Mouse (Mus musculus): ENCODE measurements around the gene Myt1l. TPM values are rescaled to one million over a fixed set of nuclear protein-coding genes. Genes with fewer than 3 reads are reported as not detected.

The Myt1l gene
- polyA plus RNA-seq, 1 experiment from 2014 or later = 228 TPM

DNA sequence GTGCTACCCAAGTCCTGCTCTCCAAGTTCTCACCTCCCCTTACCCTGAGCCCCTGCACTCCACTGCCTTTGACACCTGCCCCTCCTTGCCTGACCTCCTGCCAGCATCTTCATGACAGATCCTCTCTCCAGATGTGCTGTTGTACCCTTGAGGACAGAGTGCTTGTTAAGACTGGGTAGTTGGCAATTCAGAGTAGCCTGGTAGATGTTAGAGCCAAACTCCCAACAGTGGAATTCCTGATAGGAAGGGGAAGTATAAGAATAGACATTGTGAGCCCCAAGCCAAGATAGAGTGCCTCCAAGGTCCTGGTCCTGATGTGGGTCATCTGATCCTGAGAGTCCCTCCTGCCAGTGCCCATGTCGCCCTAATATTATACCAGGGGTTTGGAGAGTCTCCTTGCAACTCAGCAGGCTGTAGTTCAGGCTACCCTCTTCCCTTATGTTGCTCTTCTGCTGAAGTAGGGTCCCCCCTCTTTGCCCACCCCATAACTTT, 345.1 kb downstream of the Myt1l start:
- no peak overlapping the region for H3K9ac ChIP-seq (replicated peaks)
- no peak overlapping the region for H3K4me2 ChIP-seq
- H3K4me3 ChIP-seq (replicated peaks) = no peak overlapping the region
- H3K27me3 ChIP-seq (replicated peaks) = no peaks in the 10 kb centered on the region
- no peaks in the 10 kb centered on the region for H3K9me3 ChIP-seq (replicated peaks)
- peaks cover 5% of the 10 kb centered on the region; the same call in 1 of the 2 replicates for H3K36me3 ChIP-seq
- peak overlapping the region; percentile 92 for H3K27ac ChIP-seq (replicated peaks)
- 71% methylated on average over 1 of the region's 1 CpGs for WGBS
- no peak for ATAC-seq (ENCODE audit: low FRiP score)
- peaks cover 37% of the 10 kb centered on the region for H3K4me1 ChIP-seq

DNA sequence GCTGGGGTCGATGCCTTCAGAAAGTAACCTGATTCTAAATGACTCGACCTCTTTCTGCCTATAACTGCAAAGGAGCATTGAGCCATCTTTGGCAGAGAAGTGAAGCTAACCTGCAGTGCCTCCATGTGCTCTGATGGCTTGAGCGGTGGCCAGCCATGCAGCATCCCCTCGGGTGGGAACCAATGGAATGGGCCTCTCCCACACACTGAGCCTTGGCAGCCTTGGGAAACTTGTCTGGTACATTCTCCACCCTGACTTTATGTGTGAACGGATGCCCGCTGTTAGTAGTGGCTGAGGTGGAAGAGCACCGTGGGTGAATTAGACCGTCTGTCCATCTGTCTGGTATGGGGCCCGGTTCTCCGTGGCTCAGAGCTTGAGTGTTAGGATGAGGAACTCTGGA, 349.8 kb downstream of the Myt1l start:
- no peak for ATAC-seq (ENCODE audit: low FRiP score)
- Histone ChIP-seq H3K4me3 (replicated peaks) (no peak overlapping the region), H3K4me1 (peaks cover 23% of the 10 kb centered on the region), H3K36me3 (peaks cover 5% of the 10 kb centered on the region), H3K9me3 (replicated peaks) (no peaks in the 10 kb centered on the region), H3K27me3 (replicated peaks) (no peaks in the 10 kb centered on the region), H3K4me2 (no peak overlapping the region), H3K9ac (replicated peaks) (no peak overlapping the region), H3K27ac (replicated peaks) (no peak overlapping the region)
- WGBS = 91% methylated on average over 10 of the region's 10 CpGs

DNA sequence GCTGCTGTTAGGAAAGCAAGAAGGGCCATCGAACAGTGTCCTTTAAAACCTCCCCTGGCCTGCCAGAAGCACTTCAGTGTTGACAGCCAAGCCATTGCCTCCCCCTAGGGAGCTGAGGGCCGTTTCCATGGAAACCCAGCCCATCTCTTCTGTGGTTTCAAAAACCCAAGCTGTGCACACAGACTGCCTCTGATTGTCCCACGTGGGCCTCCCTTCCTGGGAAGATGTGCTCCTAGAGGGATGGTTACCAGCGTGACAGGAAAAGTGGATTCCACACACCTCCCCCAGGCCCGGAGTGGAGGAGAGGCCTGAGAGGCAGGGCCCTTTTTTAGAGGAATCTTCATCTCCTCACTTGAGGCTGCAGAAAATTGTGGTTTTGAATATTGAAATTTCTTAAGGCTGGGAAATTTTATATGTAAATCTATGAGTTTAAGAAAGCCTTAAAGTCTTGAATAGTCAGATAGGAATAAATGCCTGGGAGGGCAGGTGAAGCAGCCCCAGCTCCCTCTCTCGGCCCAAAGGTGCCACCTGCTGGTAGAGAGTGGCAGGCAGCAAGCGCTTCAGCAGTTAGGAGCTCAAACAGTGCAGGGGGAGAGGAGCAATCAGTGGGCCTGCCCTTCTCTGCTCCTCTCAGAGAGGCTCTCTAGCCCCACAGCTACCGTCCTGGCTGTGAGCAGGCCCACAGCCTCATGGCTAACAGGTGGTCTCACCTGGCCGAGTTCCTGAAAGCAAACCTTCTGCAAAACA, 354.9 kb downstream of the Myt1l start:
- H3K36me3 ChIP-seq = peaks cover 18% of the 10 kb centered on the region
- peaks cover 30% of the 10 kb centered on the region for H3K4me1 ChIP-seq
- H3K9me3 ChIP-seq (replicated peaks) = no peaks in the 10 kb centered on the region
- ATAC-seq (ENCODE audit: low FRiP score) = peak; percentile 81
- H3K4me2 ChIP-seq = peak overlapping the region; percentile 1; the same call in 1 of the 2 replicates
- H3K4me3 ChIP-seq (replicated peaks) = no peak overlapping the region
- H3K27me3 ChIP-seq (replicated peaks) = no peaks in the 10 kb centered on the region
- 8% methylated on average over 9 of the region's 9 CpGs for WGBS
- H3K9ac ChIP-seq (replicated peaks) = no peak overlapping the region
- H3K27ac ChIP-seq (replicated peaks) = peak overlapping the region; percentile 83

DNA sequence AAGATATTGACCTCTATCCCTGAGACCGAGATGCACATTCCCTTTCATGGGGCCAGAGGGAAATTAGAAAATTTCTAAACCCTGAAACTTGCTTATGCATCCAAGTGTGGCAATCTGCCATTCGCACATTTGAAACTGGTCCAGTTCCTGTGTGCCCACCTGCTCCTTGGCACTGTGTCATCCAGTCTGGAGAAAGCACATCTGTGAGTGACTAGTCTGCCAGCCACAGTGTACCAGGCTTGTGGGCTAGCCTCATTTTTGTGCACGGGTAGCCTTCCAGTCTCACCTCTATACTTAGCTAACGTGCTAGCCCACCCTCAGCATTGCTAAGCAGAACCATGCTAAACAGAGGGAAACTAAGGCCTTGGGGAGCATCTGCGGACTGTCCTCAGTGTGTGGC, 356.2 kb downstream of the Myt1l start:
- H3K4me1 ChIP-seq = peaks cover 30% of the 10 kb centered on the region
- no peak overlapping the region for H3K4me3 ChIP-seq (replicated peaks)
- H3K9me3 ChIP-seq (replicated peaks) = no peaks in the 10 kb centered on the region
- peaks cover 23% of the 10 kb centered on the region for H3K36me3 ChIP-seq
- H3K27ac ChIP-seq (replicated peaks) = peak overlapping the region; percentile 83
- ATAC-seq (ENCODE audit: low FRiP score) = no peak
- 64% methylated on average over 5 of the region's 5 CpGs for WGBS
- no peak overlapping the region for H3K4me2 ChIP-seq
- H3K9ac ChIP-seq (replicated peaks) = no peak overlapping the region
- H3K27me3 ChIP-seq (replicated peaks) = no peaks in the 10 kb centered on the region

DNA sequence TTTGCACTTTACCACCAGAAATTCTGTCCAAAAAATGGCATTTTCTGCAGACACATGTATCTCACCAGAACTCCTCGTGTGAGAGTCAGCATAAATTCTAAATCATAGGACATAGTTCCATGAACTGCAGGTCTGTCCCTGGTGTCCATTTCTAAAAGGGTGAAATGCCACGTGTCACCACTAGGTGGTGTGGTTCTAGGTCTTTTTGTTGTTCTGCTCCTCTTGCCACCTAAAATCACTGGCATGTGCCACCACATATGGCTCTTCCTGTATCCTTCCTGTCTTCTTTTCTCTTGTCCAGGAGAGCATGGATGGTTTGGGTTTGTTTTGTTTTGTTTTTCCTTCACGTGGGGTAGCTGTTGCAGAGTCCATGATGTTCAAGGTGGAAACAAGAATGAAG, 366.5 kb downstream of the Myt1l start:
- Histone ChIP-seq H3K27ac (replicated peaks) (no peak overlapping the region), H3K9ac (replicated peaks) (no peak overlapping the region), H3K36me3 (peaks cover 47% of the 10 kb centered on the region), H3K4me3 (replicated peaks) (no peak overlapping the region), H3K4me2 (no peak overlapping the region), H3K9me3 (replicated peaks) (no peaks in the 10 kb centered on the region), H3K4me1 (no peaks in the 10 kb centered on the region), H3K27me3 (replicated peaks) (no peaks in the 10 kb centered on the region)
- 26% methylated on average over 3 of the region's 3 CpGs for WGBS
- no peak for ATAC-seq (ENCODE audit: low FRiP score)

DNA sequence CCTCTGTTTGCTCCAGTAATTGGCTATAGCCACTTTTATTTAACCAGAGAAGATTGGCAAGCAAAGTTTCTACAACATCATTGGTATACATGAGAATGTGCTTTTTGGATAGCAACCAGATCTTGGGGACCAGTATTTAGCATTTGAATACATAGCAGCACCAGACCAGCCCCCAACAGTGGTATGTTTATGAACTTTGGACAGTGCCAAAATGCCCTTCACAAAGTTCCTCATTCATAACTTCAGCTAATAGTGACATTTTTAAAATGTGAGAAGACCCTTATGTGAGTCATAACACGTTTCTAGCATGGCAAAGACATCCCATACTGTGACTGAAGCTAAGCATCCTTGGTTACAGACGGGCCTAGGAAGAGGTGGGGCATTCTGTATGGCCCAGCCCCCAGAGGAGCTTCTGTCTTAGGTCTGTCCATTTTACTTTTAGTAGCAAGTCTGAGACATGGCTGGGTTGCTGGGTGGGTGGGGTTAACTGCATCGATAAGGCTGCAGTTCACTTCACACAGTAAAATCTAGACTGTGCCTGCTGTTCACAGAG, 369.4 kb downstream of the Myt1l start:
- H3K4me3 ChIP-seq (replicated peaks) = no peak overlapping the region
- no peak overlapping the region for H3K9ac ChIP-seq (replicated peaks)
- ATAC-seq (ENCODE audit: low FRiP score) = no peak
- H3K9me3 ChIP-seq (replicated peaks) = no peaks in the 10 kb centered on the region
- no peak overlapping the region for H3K27ac ChIP-seq (replicated peaks)
- peaks cover 50% of the 10 kb centered on the region for H3K36me3 ChIP-seq
- no peaks in the 10 kb centered on the region for H3K4me1 ChIP-seq
- WGBS = 85% methylated on average over 3 of the region's 3 CpGs
- H3K4me2 ChIP-seq = no peak overlapping the region
- H3K27me3 ChIP-seq (replicated peaks) = no peaks in the 10 kb centered on the region

DNA sequence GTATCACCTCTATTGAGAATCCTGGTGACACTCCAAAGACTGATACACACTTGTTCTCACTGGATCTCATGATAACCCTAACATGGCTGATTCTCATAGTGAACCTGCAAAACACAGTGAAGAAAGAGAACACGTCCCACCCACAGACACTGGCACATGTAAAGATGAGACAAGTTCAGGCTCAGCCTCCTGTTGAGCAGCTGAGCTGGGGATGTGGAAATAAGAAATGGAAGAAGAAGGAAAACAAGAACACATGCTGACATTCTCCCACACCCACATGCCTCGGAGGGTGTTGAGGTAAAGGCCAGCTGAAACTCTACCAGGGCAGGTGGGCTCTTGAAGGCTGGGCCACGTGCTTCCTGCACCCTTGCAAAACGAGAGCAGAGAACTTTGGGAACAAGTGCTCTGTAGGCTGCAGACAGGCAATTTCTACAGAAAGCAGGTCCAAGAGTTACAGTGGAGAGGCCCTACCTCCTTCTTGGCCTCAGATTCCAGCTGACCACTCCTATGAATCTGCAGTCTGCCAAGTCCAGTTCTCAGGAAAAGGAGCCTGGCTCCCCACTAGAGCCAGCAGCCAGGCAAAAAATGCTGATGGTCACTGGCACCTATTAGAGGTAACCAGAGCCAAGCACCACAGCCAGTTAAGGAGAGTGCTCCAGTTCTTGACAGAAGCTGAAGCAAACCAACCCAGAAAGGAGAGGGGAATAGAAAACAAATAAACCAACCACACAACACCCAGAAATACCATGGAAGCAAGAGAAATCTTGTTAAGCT, 376.1 kb downstream of the Myt1l start:
- H3K4me2 ChIP-seq = no peak overlapping the region
- no peak overlapping the region for H3K27ac ChIP-seq (replicated peaks)
- ATAC-seq (ENCODE audit: low FRiP score) = no peak
- H3K9ac ChIP-seq (replicated peaks) = no peak overlapping the region
- H3K4me3 ChIP-seq (replicated peaks) = no peak overlapping the region
- H3K4me1 ChIP-seq = no peaks in the 10 kb centered on the region
- 88% methylated on average over 4 of the region's 4 CpGs for WGBS
- H3K36me3 ChIP-seq = peaks cover 17% of the 10 kb centered on the region
- H3K9me3 ChIP-seq (replicated peaks) = no peaks in the 10 kb centered on the region
- no peaks in the 10 kb centered on the region for H3K27me3 ChIP-seq (replicated peaks)

DNA sequence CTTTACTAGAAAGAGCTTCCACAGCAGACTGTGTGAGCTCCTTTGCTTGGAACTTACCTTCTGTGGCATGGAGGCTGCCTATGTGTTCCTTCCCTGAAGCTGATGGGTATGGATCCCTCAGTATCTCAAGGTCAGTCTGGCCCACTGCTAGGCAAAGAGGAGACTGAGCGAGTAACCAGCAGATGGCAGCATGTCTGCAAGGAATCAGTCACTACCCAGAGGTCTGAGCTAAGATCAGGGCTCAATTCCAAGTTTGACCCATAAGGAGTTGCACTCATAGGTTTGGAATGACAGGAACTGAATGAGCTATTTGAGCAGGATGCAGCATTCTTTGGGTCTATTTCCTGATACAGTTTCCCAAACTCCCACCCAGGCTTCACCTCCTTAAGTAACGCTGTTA, 378.9 kb downstream of the Myt1l start:
- Histone ChIP-seq H3K4me3 (replicated peaks) (no peak overlapping the region), H3K9me3 (replicated peaks) (no peaks in the 10 kb centered on the region), H3K27ac (replicated peaks) (no peak overlapping the region), H3K36me3 (peaks cover 25% of the 10 kb centered on the region), H3K9ac (replicated peaks) (no peak overlapping the region), H3K4me1 (no peaks in the 10 kb centered on the region), H3K27me3 (replicated peaks) (no peaks in the 10 kb centered on the region), H3K4me2 (no peak overlapping the region)
- ATAC-seq (ENCODE audit: low FRiP score) = 0 out of 2 replicates have a peak, but pooled peaks have one; percentile 40
- WGBS = 54% methylated on average over 2 of the region's 2 CpGs

DNA sequence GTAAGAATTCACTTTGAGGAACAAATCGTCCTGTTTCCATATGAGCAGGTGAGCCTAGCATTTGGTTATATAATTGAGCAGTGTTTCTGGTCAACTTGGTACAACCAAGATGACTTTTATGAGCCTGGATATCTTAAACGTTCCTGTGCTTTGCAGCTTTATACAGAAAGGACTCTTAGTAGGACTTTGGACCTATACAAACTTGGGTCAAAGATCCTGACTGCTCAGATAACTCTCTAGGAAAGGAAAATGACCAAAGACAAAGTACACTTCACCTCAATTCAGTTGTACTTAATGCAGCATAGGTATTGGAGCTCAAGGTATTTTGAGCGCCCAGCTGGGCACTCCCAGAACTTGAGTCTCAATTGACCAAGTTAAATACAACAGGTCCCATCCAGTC, 388.0 kb downstream of the Myt1l start:
- H3K9me3 ChIP-seq (replicated peaks) = no peaks in the 10 kb centered on the region
- no peaks in the 10 kb centered on the region for H3K27me3 ChIP-seq (replicated peaks)
- no peak for ATAC-seq (ENCODE audit: low FRiP score)
- no peaks in the 10 kb centered on the region for H3K4me1 ChIP-seq
- H3K9ac ChIP-seq (replicated peaks) = no peak overlapping the region
- WGBS = 86% methylated on average over 3 of the region's 3 CpGs
- no peak overlapping the region for H3K27ac ChIP-seq (replicated peaks)
- no peak overlapping the region for H3K4me3 ChIP-seq (replicated peaks)
- peaks cover 85% of the 10 kb centered on the region for H3K36me3 ChIP-seq
- no peak overlapping the region for H3K4me2 ChIP-seq

DNA sequence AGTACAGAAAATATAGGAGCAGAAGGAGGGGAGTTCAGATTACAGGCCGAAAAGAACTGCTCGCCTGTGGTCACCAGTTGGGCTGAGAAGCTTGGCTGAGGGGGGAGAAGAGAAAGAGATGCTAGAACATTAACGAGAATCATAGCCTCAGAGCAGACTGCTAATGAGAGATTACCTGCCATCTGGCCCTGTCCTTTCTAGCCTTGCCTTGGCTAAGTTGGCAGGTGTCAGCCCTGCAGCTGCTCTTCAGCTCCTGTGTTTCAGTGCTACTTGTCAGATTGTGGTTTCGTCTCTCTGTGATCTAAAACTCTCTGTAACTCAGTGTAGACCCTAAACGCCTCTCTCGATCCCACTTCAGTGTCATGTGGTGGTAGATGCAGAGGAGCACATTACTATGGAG, 388.6 kb downstream of the Myt1l start:
- H3K4me1 ChIP-seq = no peaks in the 10 kb centered on the region

DNA sequence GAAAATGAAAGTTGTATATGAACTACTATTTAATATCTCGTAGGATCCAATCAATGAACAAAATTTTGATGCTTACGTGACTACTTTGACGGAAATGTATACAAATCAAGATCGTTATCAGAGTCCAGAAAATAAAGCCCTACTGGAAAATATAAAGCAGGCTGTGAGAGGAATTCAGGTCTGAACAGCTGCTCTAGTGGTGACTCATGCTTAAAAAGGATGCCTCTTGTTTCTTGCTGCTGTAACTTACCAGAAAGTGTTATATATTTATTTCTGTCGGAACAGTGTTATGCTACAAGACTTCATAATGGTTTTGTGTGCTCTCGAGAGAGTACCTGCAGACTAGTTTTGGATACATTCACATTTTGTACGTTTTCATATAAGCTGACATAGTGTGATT, 392.1 kb downstream of the Myt1l start:
- H3K36me3 ChIP-seq = peaks cover 60% of the 10 kb centered on the region
- 79% methylated on average over 7 of the region's 7 CpGs for WGBS
- no peak for ATAC-seq (ENCODE audit: low FRiP score)

More for the DNA sequence above, 388.6 kb downstream of the Myt1l start:
- no peak overlapping the region for H3K4me3 ChIP-seq (replicated peaks)
- H3K27ac ChIP-seq (replicated peaks) = no peak overlapping the region
- H3K4me2 ChIP-seq = no peak overlapping the region
- H3K36me3 ChIP-seq = peaks cover 83% of the 10 kb centered on the region
- H3K27me3 ChIP-seq (replicated peaks) = no peaks in the 10 kb centered on the region
- no peaks in the 10 kb centered on the region for H3K9me3 ChIP-seq (replicated peaks)
- no peak for ATAC-seq (ENCODE audit: low FRiP score)
- no peak overlapping the region for H3K9ac ChIP-seq (replicated peaks)
- 77% methylated on average over 6 of the region's 6 CpGs for WGBS

DNA sequence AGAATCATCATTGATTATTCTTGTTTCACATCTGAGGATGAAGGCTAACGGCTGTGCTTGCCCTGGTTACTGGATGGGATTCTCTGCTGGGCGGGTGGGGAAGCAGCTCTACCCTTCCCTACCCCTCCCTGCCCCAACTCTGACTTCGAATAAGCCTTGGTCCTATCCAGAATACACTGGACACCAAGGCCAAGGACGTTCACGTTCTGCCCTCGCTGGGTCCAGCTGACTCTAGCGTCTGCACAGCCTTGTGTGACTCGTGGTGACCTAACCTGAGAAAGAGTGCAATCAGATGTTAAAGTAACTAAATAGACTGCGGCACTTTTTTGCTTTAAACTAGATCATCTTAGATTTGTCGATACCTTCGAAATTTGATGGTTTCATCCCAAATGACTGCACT, 393.3 kb downstream of the Myt1l start:
- Histone ChIP-seq H3K4me1 (no peaks in the 10 kb centered on the region), H3K27me3 (replicated peaks) (no peaks in the 10 kb centered on the region), H3K4me2 (no peak overlapping the region), H3K9me3 (replicated peaks) (no peaks in the 10 kb centered on the region), H3K9ac (replicated peaks) (no peak overlapping the region), H3K4me3 (replicated peaks) (no peak overlapping the region), H3K27ac (replicated peaks) (no peak overlapping the region), H3K36me3 (peaks cover 48% of the 10 kb centered on the region)
- ATAC-seq (ENCODE audit: low FRiP score) = no peak
- WGBS = 88% methylated on average over 11 of the region's 11 CpGs

More for the DNA sequence above, 392.1 kb downstream of the Myt1l start:
- Histone ChIP-seq H3K4me3 (replicated peaks) (no peak overlapping the region), H3K4me2 (no peak overlapping the region), H3K27me3 (replicated peaks) (no peaks in the 10 kb centered on the region), H3K4me1 (no peaks in the 10 kb centered on the region), H3K9ac (replicated peaks) (no peak overlapping the region), H3K9me3 (replicated peaks) (no peaks in the 10 kb centered on the region), H3K27ac (replicated peaks) (no peak overlapping the region)
